Mouse (Mus musculus): ENCODE data around the gene Setd1a. TPM values are rescaled to one million over a fixed set of nuclear protein-coding genes. Genes with fewer than 3 reads are reported as not detected.

Setd1a gene
- total and polyA plus RNA-seq, 3 experiments: 8.6 to 18.5 (median 16.3) TPM

- intact Hi-C loops (cut with DNase I): loop anchor here (5.0 kb wide), 1 partner anchor 118 kb away; no protein-coding TSS in a partner anchor
Observed at GRCm38 (mm10) chr7:127799211-127799610, 22.7 kb downstream of the Setd1a start.

GRCm38 (mm10) chr7:127799738-127800137 lies 23.3 kb downstream of the Setd1a start:
- no peak for DNase-seq
- Histone ChIP-seq H3K36me3 (ENCODE audit: control insufficient read depth, insufficient read depth, low read length) (no peaks in the 10 kb centered on the region), H3K27ac (no peak overlapping the region), H3K4me1 (ENCODE audit: control insufficient read depth, insufficient read depth, low read length) (peaks cover 9% of the 10 kb centered on the region), H3K4me3 (no peak overlapping the region), H3K79me2 (replicated peaks; ENCODE audit: control insufficient read depth, insufficient read depth, low read length) (no peaks in the 10 kb centered on the region), H3K27me3 (ENCODE audit: control insufficient read depth, insufficient read depth, low read length) (no peaks in the 10 kb centered on the region), H3K9ac (ENCODE audit: low read depth, low read length) (no peak overlapping the region)
- 90% methylated on average over 1 of the region's 1 CpGs for WGBS
- intact Hi-C loops (cut with DNase I): loop anchor here (1.0 to 5.0 kb wide), 5 partner anchors 15 to 135 kb away; partner anchors contain the start of genes Zfp646 and Zfp668
- TF ChIP-seq CTCF (IDR thresholded peaks at IDR 0.05): no peak
- TF ChIP-seq EP300 (IDR thresholded peaks at IDR 0.05; ENCODE audit: insufficient read depth, low read depth, low read length): no peak
- no peak for TF ChIP-seq POLR2A (IDR thresholded peaks at IDR 0.05; ENCODE audit: insufficient read depth, low read depth, low read length)

More at GRCm38 (mm10) chr7:127799211-127799610, 22.7 kb downstream of the Setd1a start:
- TF ChIP-seq POLR2A (IDR thresholded peaks at IDR 0.05; ENCODE audit: insufficient read depth, low read depth, low read length) (no peak), EP300 (IDR thresholded peaks at IDR 0.05; ENCODE audit: insufficient read depth, low read depth, low read length) (no peak), CTCF (IDR thresholded peaks at IDR 0.05) (no peak)
- Histone ChIP-seq H3K4me1 (ENCODE audit: control insufficient read depth, insufficient read depth, low read length) (peaks cover 9% of the 10 kb centered on the region), H3K79me2 (replicated peaks; ENCODE audit: control insufficient read depth, insufficient read depth, low read length) (no peaks in the 10 kb centered on the region), H3K36me3 (ENCODE audit: control insufficient read depth, insufficient read depth, low read length) (no peaks in the 10 kb centered on the region), H3K27me3 (ENCODE audit: control insufficient read depth, insufficient read depth, low read length) (no peaks in the 10 kb centered on the region), H3K4me3 (no peak overlapping the region), H3K9ac (ENCODE audit: low read depth, low read length) (no peak overlapping the region), H3K27ac (no peak overlapping the region)
- no peak for DNase-seq
- 89% methylated on average over 13 of the region's 13 CpGs for WGBS

- WGBS: 11% methylated on average over 6 of the region's 6 CpGs
- H3K4me1 ChIP-seq (ENCODE audit: control insufficient read depth, insufficient read depth, low read length): peaks cover 9% of the 10 kb centered on the region
- H3K27ac ChIP-seq: peak within 1 kb of the TSS; percentile 78
- TF ChIP-seq EP300 (IDR thresholded peaks at IDR 0.05; ENCODE audit: insufficient read depth, low read depth, low read length) (peak; percentile 94), CTCF (IDR thresholded peaks at IDR 0.05) (peak; percentile 99), POLR2A (IDR thresholded peaks at IDR 0.05; ENCODE audit: insufficient read depth, low read depth, low read length) (peak; percentile 97)
- no peaks in the 10 kb centered on the region for H3K36me3 ChIP-seq (ENCODE audit: control insufficient read depth, insufficient read depth, low read length)
- peak within 1 kb of the TSS; percentile 69 for H3K9ac ChIP-seq (ENCODE audit: low read depth, low read length)
- no peaks in the 10 kb centered on the region for H3K79me2 ChIP-seq (replicated peaks; ENCODE audit: control insufficient read depth, insufficient read depth, low read length)
- peak; percentile 92 to 94 for DNase-seq
- peak within 1 kb of the TSS; percentile 48 for H3K4me3 ChIP-seq
- intact Hi-C loops (cut with DNase I): loop anchor here (1.0 to 2.0 kb wide), 4 partner anchors 14 to 134 kb away; partner anchors contain the start of genes Zfp646 and Zfp668
- H3K27me3 ChIP-seq (ENCODE audit: control insufficient read depth, insufficient read depth, low read length): no peaks in the 10 kb centered on the region
Observed at GRCm38 (mm10) chr7:127800435-127801009, 24.1 kb downstream of the Setd1a start, which contains the start of gene Hsd3b7. Gene Hsd3b7 (plus strand): TSS chr7:127800604.

GRCm38 (mm10) chr7:127801010-127801621 lies 24.6 kb downstream of the Setd1a start:
- intact Hi-C loops (cut with DNase I): loop anchor here (2.0 kb wide), 1 partner anchor 134 kb away; no protein-coding TSS in a partner anchor
- WGBS: 70% methylated on average over 8 of the region's 8 CpGs
- no peak for TF ChIP-seq POLR2A (IDR thresholded peaks at IDR 0.05; ENCODE audit: insufficient read depth, low read depth, low read length)
- 0 out of 2 replicates have a peak, but pooled peaks have one; percentile 4 for TF ChIP-seq CTCF (IDR thresholded peaks at IDR 0.05)

GRCm38 (mm10) chr7:127802313-127802712 lies 25.8 kb downstream of the Setd1a start:
- DNase-seq: no peak

More at GRCm38 (mm10) chr7:127801010-127801621, 24.6 kb downstream of the Setd1a start:
- Histone ChIP-seq H3K27ac (peak overlapping the region; percentile 78), H3K79me2 (replicated peaks; ENCODE audit: control insufficient read depth, insufficient read depth, low read length) (no peaks in the 10 kb centered on the region), H3K27me3 (ENCODE audit: control insufficient read depth, insufficient read depth, low read length) (no peaks in the 10 kb centered on the region), H3K4me1 (ENCODE audit: control insufficient read depth, insufficient read depth, low read length) (peaks cover 9% of the 10 kb centered on the region), H3K4me3 (peak overlapping the region; percentile 48), H3K36me3 (ENCODE audit: control insufficient read depth, insufficient read depth, low read length) (no peaks in the 10 kb centered on the region), H3K9ac (ENCODE audit: low read depth, low read length) (peak overlapping the region; percentile 69)
- DNase-seq: peak in 1 of 2 experiments; percentile 29

GRCm38 (mm10) chr7:127808821-127809220 lies 32.4 kb downstream of the Setd1a start:
- H3K9ac ChIP-seq (ENCODE audit: low read depth, low read length): no peak overlapping the region
- WGBS: 64% methylated on average over 5 of the region's 5 CpGs
- H3K79me2 ChIP-seq (replicated peaks; ENCODE audit: control insufficient read depth, insufficient read depth, low read length): no peaks in the 10 kb centered on the region
- H3K4me3 ChIP-seq: no peak overlapping the region
- H3K36me3 ChIP-seq (ENCODE audit: control insufficient read depth, insufficient read depth, low read length): no peaks in the 10 kb centered on the region
- H3K4me1 ChIP-seq (ENCODE audit: control insufficient read depth, insufficient read depth, low read length): no peaks in the 10 kb centered on the region
- no peak for DNase-seq
- H3K27ac ChIP-seq: no peak overlapping the region
- H3K27me3 ChIP-seq (ENCODE audit: control insufficient read depth, insufficient read depth, low read length): no peaks in the 10 kb centered on the region
- TF ChIP-seq CTCF (IDR thresholded peaks at IDR 0.05) (no peak), EP300 (IDR thresholded peaks at IDR 0.05; ENCODE audit: insufficient read depth, low read depth, low read length) (no peak), POLR2A (IDR thresholded peaks at IDR 0.05; ENCODE audit: insufficient read depth, low read depth, low read length) (no peak)
- intact Hi-C loops (cut with DNase I): no loop called here

More at GRCm38 (mm10) chr7:127802313-127802712, 25.8 kb downstream of the Setd1a start:
- intact Hi-C loops (cut with DNase I): no loop called here
- H3K27me3 ChIP-seq (ENCODE audit: control insufficient read depth, insufficient read depth, low read length): no peaks in the 10 kb centered on the region
- H3K36me3 ChIP-seq (ENCODE audit: control insufficient read depth, insufficient read depth, low read length): no peaks in the 10 kb centered on the region
- no peaks in the 10 kb centered on the region for H3K79me2 ChIP-seq (replicated peaks; ENCODE audit: control insufficient read depth, insufficient read depth, low read length)
- H3K27ac ChIP-seq: no peak overlapping the region
- peaks cover 9% of the 10 kb centered on the region for H3K4me1 ChIP-seq (ENCODE audit: control insufficient read depth, insufficient read depth, low read length)
- no peak overlapping the region for H3K9ac ChIP-seq (ENCODE audit: low read depth, low read length)
- TF ChIP-seq EP300 (IDR thresholded peaks at IDR 0.05; ENCODE audit: insufficient read depth, low read depth, low read length) (no peak), POLR2A (IDR thresholded peaks at IDR 0.05; ENCODE audit: insufficient read depth, low read depth, low read length) (no peak), CTCF (IDR thresholded peaks at IDR 0.05) (no peak)
- 88% methylated on average over 17 of the region's 17 CpGs for WGBS
- no peak overlapping the region for H3K4me3 ChIP-seq
